Mouse (Mus musculus): ENCODE results near the gene Mdh2.

Gene Mdh2

DNA sequence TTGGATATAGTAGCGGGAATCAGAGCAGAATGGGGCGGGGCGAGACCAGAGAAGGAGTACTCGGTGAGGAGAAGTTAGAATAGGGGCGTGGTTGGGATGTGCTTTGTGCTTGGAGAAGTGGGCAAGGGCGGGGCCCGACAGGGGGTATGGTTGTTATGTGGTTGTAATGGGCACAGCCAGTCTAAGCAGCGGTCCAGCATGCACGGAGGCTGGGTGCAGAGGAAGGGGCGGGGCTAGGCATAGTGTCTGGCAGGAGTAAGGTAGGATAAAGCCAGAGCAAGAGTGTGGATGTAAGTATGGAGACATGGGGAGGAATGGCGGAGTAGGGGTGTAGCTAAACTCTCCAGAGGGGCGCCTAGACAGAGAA is 57.2 kb downstream of the Mdh2 start:
- no peak for DNase-seq (ENCODE audit: low spot score)

DNA sequence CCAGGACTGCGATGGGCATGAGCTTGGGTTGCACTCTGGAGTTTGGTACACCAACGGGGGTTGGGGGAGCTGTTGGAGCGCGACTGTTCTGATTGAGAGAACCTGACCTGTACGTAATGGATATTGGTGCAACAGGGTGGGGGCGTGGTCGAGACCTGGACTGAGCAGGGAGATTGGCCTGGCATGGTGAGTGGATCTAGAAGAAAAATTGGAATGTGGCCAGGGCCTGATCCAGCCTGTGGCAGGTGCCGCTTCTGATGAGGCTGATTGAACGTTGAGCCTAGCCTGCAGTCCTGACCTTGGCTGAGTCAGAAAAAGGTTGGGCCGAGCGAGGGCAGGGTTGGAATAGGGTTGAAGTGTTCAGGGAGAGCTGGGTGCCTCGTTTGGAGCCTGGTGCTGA is 57.7 kb downstream of the Mdh2 start:
- DNase-seq (ENCODE audit: low spot score): no peak
